Mouse (Mus musculus) heart, postnatal 10 days (tissue): ENCODE results near the gene Eif3a. TPM values are rescaled to one million over a fixed set of nuclear protein-coding genes. Genes with fewer than 3 reads are reported as not detected.

Experiments used
- DNase-seq, 2 experiments: peaks; one replicate each; pipeline ENCODE4 v3.0.0; 2021
- intact Hi-C: fragments of 180-260 bp; cut with DNase I; formaldehyde crosslinking; loops from one replicate; pipeline ENCODE4 v1.15.1; 2025
- microRNA-seq, 2 experiments: library from miRNA; unstranded; fragments of <30 nt; microRNA quantifications; one replicate each; pipeline ENCODE4 v1.2.0; 2022
- total RNA-seq, 2 experiments: library from RNA; stranded (reverse); gene quantifications; 2 replicates each; pipeline ENCODE4 v1.2.3; 2021

Gene Eif3a
- total RNA-seq, 2 experiments from 2014 or later, result 122 to 124 TPM

- DNase-seq, result no peak
- intact Hi-C loops, result no loop called here
Observed at GRCm38 (mm10) chr19:60773366-60773765, 17.1 kb downstream of the Eif3a start.

DNA sequence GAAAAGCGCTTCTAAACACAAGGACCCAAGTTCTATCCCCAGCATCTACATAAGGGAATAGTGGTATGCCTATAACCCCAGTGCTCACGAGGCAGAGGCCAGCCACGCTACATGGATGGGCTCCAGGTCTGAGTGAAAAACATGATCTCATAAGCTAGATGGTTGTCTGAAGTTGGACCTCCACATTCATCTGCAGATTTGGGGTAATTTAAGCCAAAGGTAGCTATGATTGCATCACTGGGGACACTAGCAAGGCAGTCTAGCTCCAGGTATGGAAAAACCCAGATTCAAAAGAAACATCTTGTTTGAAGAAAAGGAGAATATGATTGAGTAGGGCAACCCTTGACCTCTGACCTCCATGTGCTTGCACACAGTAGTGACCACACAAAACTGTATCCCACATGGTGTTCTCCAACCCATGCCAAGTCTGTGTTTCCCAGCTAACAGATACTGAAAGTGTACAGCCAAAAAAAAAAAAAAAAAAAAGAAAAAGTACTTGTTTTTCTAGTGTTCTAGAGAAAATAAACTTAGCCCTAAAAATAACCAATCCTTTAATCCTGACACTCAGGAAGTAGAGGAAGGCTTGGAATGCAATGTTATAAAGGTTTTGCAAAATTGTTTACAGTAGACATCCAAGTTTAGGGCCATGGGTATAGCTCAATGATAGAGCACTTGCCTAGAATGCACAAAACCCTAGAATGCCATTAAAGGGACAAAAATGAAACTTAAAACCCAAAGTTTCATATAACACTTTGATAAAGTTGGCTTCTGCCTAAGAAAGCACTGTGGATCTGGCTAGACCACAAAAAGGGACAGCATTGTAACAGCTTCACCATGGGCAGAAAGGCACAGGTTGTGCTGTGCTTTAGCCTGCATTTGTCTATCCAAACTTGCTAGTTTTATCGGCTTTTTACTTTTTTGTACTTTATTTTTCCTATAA lies 31.3 kb downstream of the Eif3a start:
- intact Hi-C loops, result no loop called here
- DNase-seq, result no peak

DNA sequence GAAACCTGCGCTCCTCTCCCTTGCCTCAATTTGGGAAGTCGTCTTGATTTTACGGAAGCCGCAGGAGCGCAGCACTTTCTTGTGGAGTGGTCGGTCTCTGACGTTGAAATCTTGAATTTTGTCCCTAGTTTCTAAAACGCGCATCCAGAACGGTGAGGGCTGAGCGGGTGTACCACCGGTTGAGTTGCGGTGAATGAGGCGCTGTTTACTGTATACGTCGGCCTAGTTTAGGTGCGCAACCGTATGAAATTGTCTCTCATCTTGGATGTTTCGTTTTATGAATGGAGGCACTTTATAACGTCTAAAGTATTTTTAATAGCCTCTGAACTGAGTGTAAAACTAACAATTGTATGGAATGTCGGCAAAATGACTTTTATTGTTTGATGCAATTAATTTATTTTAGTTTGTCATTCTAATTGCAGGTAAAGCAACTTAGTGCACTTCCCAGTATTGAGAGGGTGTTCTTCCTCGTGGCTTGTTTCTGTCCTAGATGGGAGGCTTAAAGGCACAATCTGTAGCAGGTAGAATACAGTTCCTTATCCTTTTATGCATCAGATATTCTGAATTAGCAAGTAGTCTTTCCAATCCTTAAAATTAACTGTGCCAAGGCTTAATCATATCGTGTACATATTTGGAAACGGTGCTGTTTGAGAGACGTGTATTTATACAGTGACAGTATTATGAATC lies 33.2 kb downstream of the Eif3a start:
- intact Hi-C loops, result no loop called here

GRCm38 (mm10) chr19:60756192-60757098 lies 34.0 kb downstream of the Eif3a start:
- peak; percentile 37 to 47 for DNase-seq
- intact Hi-C loops, result no loop called here

More for the DNA sequence above, 33.2 kb downstream of the Eif3a start:
- DNase-seq, result no peak

DNA sequence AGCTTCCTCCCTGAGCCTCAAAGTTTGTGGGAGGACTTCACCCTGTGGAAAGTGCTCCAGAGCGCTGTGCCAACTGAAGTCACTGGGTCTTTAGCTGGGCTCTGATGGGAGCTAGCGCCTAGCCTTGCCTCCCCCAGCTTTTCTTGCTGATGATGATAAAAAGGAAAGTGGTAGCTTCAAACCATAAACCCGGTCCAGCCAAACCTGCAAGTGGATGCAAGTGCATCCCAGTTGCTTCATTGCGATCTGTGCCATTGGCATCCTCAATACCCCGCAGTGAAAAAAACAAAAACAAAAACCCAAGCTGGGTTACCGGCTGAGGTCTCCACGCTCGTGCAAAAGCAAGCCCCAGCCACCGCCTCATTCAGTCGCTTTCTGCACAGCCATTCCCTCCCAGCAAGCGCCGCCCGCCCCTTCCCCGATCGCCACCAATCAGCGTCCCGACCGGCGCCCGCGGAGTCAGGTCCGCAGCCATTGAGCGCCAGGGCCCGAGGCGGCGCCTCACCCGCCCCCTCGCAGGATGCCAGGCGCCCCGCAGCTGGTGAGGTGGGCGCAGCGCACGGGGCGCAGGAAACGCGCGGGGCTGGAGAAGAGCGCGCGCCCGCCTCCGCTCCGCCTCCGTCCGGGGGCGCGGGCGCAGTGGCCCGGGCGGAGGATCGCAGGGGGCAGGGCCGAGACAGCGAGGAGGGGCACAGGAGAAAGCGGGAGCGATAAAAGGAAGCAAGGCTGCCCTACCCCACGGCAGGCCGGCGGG lies 34.8 kb downstream of the Eif3a start, which contains the start of gene Nanos1:
Nanos1 (plus strand) TSS at position 550 of the 754 bp plus-strand sequence.
- DNase-seq, result peak; percentile 89 to 91
- intact Hi-C loops, result no loop called here

- DNase-seq, result no peak
- intact Hi-C loops, result no loop called here
Observed at GRCm38 (mm10) chr19:60747801-60748200, 42.7 kb downstream of the Eif3a start.

DNA sequence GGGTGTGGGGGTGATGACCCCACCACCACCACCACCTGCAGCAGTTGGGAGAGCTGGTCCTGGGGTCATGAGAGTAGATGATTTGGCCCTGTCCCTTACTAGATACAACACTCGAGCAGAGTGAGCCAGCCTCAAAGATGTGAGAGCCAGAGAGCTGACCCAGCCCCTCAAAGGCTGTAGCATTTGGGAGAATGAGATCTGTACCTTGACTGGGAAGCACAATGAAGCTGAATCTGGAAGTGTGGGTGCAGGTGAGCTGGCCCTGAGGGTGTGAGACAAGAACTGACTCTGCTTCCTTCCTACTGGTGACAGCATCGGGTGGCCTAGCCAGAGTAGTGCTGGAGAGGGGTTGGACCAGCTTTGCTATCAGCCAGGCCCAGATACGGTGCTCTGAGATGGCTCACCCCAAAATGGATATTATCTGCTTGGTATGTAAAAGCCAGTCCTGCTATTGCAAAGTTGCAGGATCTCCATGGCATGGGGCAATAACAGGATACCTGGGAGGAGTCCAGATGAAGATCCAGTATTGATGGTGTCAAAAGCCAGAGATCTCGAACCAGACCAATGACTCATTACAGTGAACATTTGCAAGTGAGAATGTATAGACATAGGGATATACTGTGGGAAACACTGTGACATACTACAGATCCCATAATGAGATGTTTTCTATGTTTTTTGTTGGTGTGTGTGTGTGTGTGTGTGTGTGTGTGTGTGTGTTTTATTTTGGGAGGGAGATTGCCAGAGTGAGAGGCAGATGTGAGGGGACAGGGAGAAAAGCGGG lies 46.5 kb downstream of the Eif3a start:
- DNase-seq, result no peak
- intact Hi-C loops, result no loop called here

GRCm38 (mm10) chr19:60740560-60740959 lies 49.9 kb downstream of the Eif3a start:
- intact Hi-C loops, result no loop called here
- DNase-seq, result no peak

DNA sequence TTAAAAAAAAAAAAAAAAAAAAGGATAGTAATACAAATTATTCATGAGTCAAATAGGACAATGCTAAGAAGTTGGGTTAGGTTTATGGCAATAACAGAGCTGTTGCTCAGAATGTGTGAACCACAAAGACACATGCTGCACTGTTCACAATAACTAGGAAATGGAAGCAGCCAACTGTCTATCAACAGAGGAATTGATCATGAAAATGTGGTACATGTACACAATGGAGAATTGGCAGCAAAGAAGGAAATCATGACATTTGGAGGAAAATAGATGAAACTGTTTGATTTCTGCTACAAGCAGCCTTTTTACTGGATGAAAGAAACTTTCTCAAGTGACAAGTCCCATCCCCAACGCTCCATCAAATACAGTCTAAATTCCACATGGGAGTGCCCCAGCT lies 58.5 kb downstream of the Eif3a start:
- intact Hi-C loops, result no loop called here
- DNase-seq, result no peak

DNA sequence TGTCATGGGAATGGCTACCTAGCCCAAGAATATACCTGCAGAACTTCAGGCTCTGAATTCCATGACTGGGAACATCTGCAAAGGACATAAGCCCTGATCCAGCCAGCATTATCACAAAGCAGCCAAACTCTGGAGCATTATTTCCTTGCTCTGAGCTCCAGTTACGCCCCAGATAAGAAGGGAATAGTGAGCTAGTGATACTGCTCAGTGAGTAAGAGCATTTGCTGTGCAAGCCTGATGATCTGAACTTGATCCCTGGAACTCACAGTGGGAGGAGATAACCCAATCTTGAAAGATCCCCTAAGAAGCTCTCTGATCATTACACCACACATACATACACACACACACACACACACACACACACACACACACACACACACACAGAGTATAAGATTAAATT lies 59.2 kb downstream of the Eif3a start:
- intact Hi-C loops, result no loop called here
- no peak for DNase-seq

DNA sequence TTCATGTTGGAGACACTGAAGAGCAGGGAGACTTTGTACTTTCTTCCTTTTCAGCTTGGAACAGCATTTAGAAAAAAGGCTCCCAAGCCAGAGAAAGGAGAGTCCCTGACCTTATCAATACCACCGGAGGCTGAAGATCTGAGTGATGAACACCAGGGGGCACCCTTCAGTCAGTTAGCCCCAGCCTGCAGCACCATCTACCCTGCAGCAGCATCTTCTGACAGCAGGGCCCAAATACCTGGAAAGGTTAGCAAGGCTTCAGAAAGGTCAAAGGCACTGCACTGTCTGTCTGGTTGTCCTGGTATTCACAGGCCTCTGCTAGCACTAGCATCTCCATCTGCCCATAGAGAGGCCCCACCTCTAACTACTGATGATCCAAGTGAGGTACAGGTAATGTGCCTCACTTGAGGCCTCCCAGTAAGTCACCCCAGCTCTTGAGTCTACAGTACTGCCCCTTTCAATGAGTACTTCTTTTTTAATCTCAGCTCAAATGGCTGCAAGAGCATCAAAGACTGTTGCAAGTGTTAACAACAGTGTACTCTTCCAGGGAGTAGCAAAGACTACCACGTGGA lies 60.1 kb downstream of the Eif3a start:
- intact Hi-C loops, result no loop called here
- peak; percentile 10 to 32 for DNase-seq

- intact Hi-C loops, result no loop called here
- no peak for DNase-seq
Observed at GRCm38 (mm10) chr19:60716381-60716780, 74.1 kb downstream of the Eif3a start.

DNA sequence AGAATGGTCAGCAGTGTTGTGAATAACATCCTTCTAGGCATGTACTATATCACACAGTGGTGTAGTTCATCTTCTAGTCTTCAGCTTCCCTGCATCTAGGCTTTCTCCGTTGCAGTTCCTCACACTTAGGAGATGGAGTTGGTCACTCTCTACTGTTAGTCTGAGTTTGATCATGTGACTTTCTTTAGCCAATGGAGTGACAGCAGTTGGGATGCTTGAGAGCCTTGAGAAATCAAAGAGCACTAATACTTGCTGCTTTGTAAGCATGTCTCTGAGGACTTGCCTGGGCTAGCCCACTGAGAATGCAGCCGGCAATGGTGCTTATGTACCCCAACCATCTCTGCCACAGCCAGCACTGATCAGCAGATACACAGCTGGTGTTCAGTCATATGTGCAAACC lies 77.9 kb downstream of the Eif3a start:
- no peak for DNase-seq
- intact Hi-C loops, result no loop called here

Small RNA genes lying within 50 kb of the gene (microRNA-seq; reads per million reads assigned to microRNA genes)
- 0 reads per million in 2 experiments for gene mmu-mir-3084-1

Other genes starting within 250 kb of the Eif3a start
- 10 to 100 TPM; 28.5 to 29.4 TPM for gene Cacul1, start 209.6 kb downstream of the Eif3a start, total RNA-seq
- gene Nanos1, start 34.7 kb downstream of the Eif3a start, total RNA-seq, result under 1 TPM; 0.45 TPM
- 10 to 100 TPM; 17.5 to 19.2 TPM for gene Fam45a, start 20.9 kb upstream of the Eif3a start, total RNA-seq
- 1 to 10 TPM; 5.0 to 7.6 TPM for gene Sfxn4, start 70.8 kb upstream of the Eif3a start, total RNA-seq
- gene Prdx3, start 83.9 kb upstream of the Eif3a start, total RNA-seq, result 100 to 1,000 TPM; 248 to 255 TPM
- gene Grk5, start 99.1 kb upstream of the Eif3a start, total RNA-seq, result 10 to 100 TPM; 26.3 to 28.3 TPM